Mouse (Mus musculus) ES-Bruce4 (cell line): Measurements from ENCODE around the gene Bcdin3d. TPM values are rescaled to one million over a fixed set of nuclear protein-coding genes. Genes with fewer than 3 reads are reported as not detected.

Experiments used
- H3K27ac ChIP-seq: 2 replicates; pipeline ENCODE4 v1.5.1; 2012; ENCODE audit warnings: low read length, inconsistent platforms; ENCODE audit not compliant: insufficient read depth
- H3K27me3 ChIP-seq: 2 replicates; pipeline ENCODE4 v1.6.1; 2012; ENCODE audit warnings: mild to moderate bottlenecking, low read length, inconsistent platforms; ENCODE audit not compliant: control insufficient read depth, poor library complexity, insufficient read depth, severe bottlenecking
- H3K36me3 ChIP-seq: 2 replicates; pipeline ENCODE4 v1.6.1; 2012; ENCODE audit warnings: inconsistent platforms, mild to moderate bottlenecking, low read length, moderate library complexity; ENCODE audit not compliant: control insufficient read depth, poor library complexity, insufficient read depth, severe bottlenecking
- H3K4me1 ChIP-seq: one replicate; pipeline ENCODE4 v1.8.1; 2011; ENCODE audit warnings: low read length; ENCODE audit not compliant: control insufficient read depth, insufficient read depth
- H3K4me3 ChIP-seq: 2 replicates; pipeline ENCODE4 v1.5.1; 2011; ENCODE audit warnings: low read depth, mild to moderate bottlenecking, low read length
- H3K9ac ChIP-seq: 2 replicates; pipeline ENCODE4 v1.6.1; 2012; ENCODE audit warnings: low read depth, mild to moderate bottlenecking, inconsistent platforms; ENCODE audit not compliant: poor library complexity, severe bottlenecking
- H3K9me3 ChIP-seq: replicated peaks from 2 replicates; pipeline ENCODE4 v1.6.1; 2012; ENCODE audit warnings: mild to moderate bottlenecking, low read length, inconsistent platforms; ENCODE audit not compliant: control insufficient read depth, poor library complexity, insufficient read depth, severe bottlenecking
- CTCF ChIP-seq: IDR thresholded peaks from one replicate; pipeline ENCODE4 v1.8.1; 2011; ENCODE audit warnings: low read depth, low read length
- EP300 ChIP-seq: IDR thresholded peaks from 2 replicates; pipeline ENCODE4 v1.6.1; 2011; ENCODE audit warnings: low read depth, low read length; ENCODE audit not compliant: insufficient read depth
- POLR2A ChIP-seq: IDR thresholded peaks from one replicate; pipeline ENCODE4 v1.8.1; 2011; ENCODE audit warnings: low read length; ENCODE audit not compliant: insufficient read depth
- polyA plus RNA-seq: library from polyadenylated mRNA; stranded (reverse); fragments of >200 nt; gene quantifications from 2 replicates; pipeline ENCODE4 v1.2.4, GENCODE M21; 2011; ENCODE audit warnings: low read depth; ENCODE audit not compliant: missing spikeins, insufficient read depth, insufficient read length

The Bcdin3d gene
- 10.7 and 12.5 TPM in 2 replicates for polyA plus RNA-seq

- Histone ChIP-seq H3K4me1 (no peaks in the 10 kb centered on the region), H3K27ac (peak within 1 kb of the TSS; percentile 93), H3K9me3 (no peaks in the 10 kb centered on the region), H3K27me3 (no peaks in the 10 kb centered on the region), H3K9ac (peak within 1 kb of the TSS; percentile 95), H3K36me3 (no peaks in the 10 kb centered on the region), H3K4me3 (peak within 1 kb of the TSS; percentile 94)
- peak; percentile 26 for TF ChIP-seq CTCF
- peak; percentile 13 for TF ChIP-seq POLR2A
- TF ChIP-seq EP300, result no peak
These were observed at the start of gene Bcdin3d for GRCm38 (mm10) chr15:99474576-99474926. Gene Bcdin3d, minus strand, starts transcription at chr15:99474730.

GRCm38 (mm10) chr15:99520306-99520705 lies 45.8 kb upstream of the Bcdin3d start:
- Histone ChIP-seq H3K27me3 (no peaks in the 10 kb centered on the region), H3K27ac (no peak overlapping the region), H3K4me1 (no peaks in the 10 kb centered on the region), H3K4me3 (no peak overlapping the region), H3K36me3 (no peaks in the 10 kb centered on the region), H3K9ac (no peak overlapping the region), H3K9me3 (no peaks in the 10 kb centered on the region)
- no peak for TF ChIP-seq POLR2A

GRCm38 (mm10) chr15:99519626-99520025 lies 45.1 kb upstream of the Bcdin3d start:
- H3K9ac ChIP-seq, result no peak overlapping the region
- H3K4me3 ChIP-seq, result no peak overlapping the region
- H3K9me3 ChIP-seq, result no peaks in the 10 kb centered on the region
- no peak overlapping the region for H3K27ac ChIP-seq
- H3K36me3 ChIP-seq, result no peaks in the 10 kb centered on the region
- no peaks in the 10 kb centered on the region for H3K4me1 ChIP-seq
- TF ChIP-seq POLR2A (no peak), CTCF (no peak), EP300 (no peak)
- H3K27me3 ChIP-seq, result no peaks in the 10 kb centered on the region

- TF ChIP-seq CTCF (no peak), EP300 (no peak), POLR2A (no peak)
- no peaks in the 10 kb centered on the region for H3K36me3 ChIP-seq
- H3K9ac ChIP-seq, result no peak overlapping the region
- no peak overlapping the region for H3K4me3 ChIP-seq
- H3K27ac ChIP-seq, result no peak overlapping the region
- no peaks in the 10 kb centered on the region for H3K4me1 ChIP-seq
- no peaks in the 10 kb centered on the region for H3K9me3 ChIP-seq
- no peaks in the 10 kb centered on the region for H3K27me3 ChIP-seq
These were observed 43.2 kb upstream of the Bcdin3d start for GRCm38 (mm10) chr15:99517715-99518114.

GRCm38 (mm10) chr15:99516715-99517114 lies 42.2 kb upstream of the Bcdin3d start:
- Histone ChIP-seq H3K27me3 (no peaks in the 10 kb centered on the region), H3K4me1 (no peaks in the 10 kb centered on the region), H3K36me3 (no peaks in the 10 kb centered on the region), H3K9me3 (no peaks in the 10 kb centered on the region), H3K4me3 (no peak overlapping the region), H3K27ac (no peak overlapping the region), H3K9ac (no peak overlapping the region)
- no peak for TF ChIP-seq POLR2A

- Histone ChIP-seq H3K9me3 (no peaks in the 10 kb centered on the region), H3K4me3 (no peak overlapping the region), H3K4me1 (no peaks in the 10 kb centered on the region), H3K36me3 (no peaks in the 10 kb centered on the region), H3K27ac (no peak overlapping the region), H3K27me3 (no peaks in the 10 kb centered on the region), H3K9ac (no peak overlapping the region)
- TF ChIP-seq POLR2A (no peak), CTCF (no peak)
These were observed 37.4 kb upstream of the Bcdin3d start for GRCm38 (mm10) chr15:99511797-99512525.
